Mouse (Mus musculus): Measurements from ENCODE around the gene Zbtb20. TPM values are rescaled to one million over a fixed set of nuclear protein-coding genes. Genes with fewer than 3 reads are reported as not detected.

The Zbtb20 gene
- total RNA-seq, 2 experiments from 2014 or later = 169 to 192 TPM

GRCm38 (mm10) chr16:43566511-43566910, 690.8 kb downstream of the Zbtb20 start:
- no peak for DNase-seq
- intact Hi-C loops (cut with DNase I) = no loop called here

- intact Hi-C loops (cut with DNase I) = loop anchor here (5.0 to 10.0 kb wide), 2 partner anchors 179 to 207 kb away; no protein-coding TSS in a partner anchor
Measured at GRCm38 (mm10) chr16:43571376-43572081, 695.8 kb downstream of the Zbtb20 start.

DNA sequence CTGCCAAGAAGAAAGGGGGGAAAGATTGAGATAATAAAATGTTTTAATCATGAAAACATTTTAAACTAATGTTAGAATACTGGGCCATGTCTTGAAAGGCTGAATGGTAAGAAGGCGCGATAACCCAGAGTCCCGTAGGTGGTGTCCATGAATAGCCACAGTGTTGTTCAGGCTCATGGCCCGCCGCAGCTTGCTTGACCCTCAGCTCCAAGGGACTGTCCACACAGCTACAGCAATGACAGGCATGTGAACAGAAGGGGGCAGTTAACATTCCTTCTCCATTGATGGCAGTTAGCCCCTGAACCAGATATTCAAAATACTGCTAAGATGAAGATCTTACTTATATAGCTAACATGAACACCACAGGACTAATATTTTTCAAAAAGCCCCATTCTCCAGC, 696.5 kb downstream of the Zbtb20 start:
- intact Hi-C loops (cut with DNase I) = loop anchor here (5.0 to 10.0 kb wide), 2 partner anchors 180 to 207 kb away; no protein-coding TSS in a partner anchor
- no peak for DNase-seq

More at GRCm38 (mm10) chr16:43571376-43572081, 695.8 kb downstream of the Zbtb20 start:
- no peak for DNase-seq

- no peak for DNase-seq
- intact Hi-C loops (cut with DNase I) = loop anchor here (5.0 to 10.0 kb wide), 2 partner anchors 180 to 208 kb away; no protein-coding TSS in a partner anchor
Measured at GRCm38 (mm10) chr16:43572766-43573165, 697.1 kb downstream of the Zbtb20 start.

GRCm38 (mm10) chr16:43573181-43573833, 697.6 kb downstream of the Zbtb20 start:
- peak in 1 of 2 experiments; percentile 33 for DNase-seq
- intact Hi-C loops (cut with DNase I) = loop anchor here (5.0 to 10.0 kb wide), 2 partner anchors 181 to 209 kb away; no protein-coding TSS in a partner anchor

- intact Hi-C loops (cut with DNase I) = loop anchor here (2.0 to 10.0 kb wide), 5 partner anchors 35 to 209 kb away; no protein-coding TSS in a partner anchor
- DNase-seq = peak; percentile 93 to 96
Measured at GRCm38 (mm10) chr16:43574006-43574764, 698.5 kb downstream of the Zbtb20 start.

- intact Hi-C loops (cut with DNase I) = loop anchor here (2.0 to 10.0 kb wide), 5 partner anchors 36 to 663 kb away; no protein-coding TSS in a partner anchor
- peak in 1 of 2 experiments; percentile 50 for DNase-seq
Measured at GRCm38 (mm10) chr16:43575066-43575465, 699.4 kb downstream of the Zbtb20 start.

GRCm38 (mm10) chr16:43575507-43575906, 699.8 kb downstream of the Zbtb20 start:
- intact Hi-C loops (cut with DNase I) = loop anchor here (2.0 to 10.0 kb wide), 5 partner anchors 37 to 663 kb away; no protein-coding TSS in a partner anchor
- DNase-seq = no peak

DNA sequence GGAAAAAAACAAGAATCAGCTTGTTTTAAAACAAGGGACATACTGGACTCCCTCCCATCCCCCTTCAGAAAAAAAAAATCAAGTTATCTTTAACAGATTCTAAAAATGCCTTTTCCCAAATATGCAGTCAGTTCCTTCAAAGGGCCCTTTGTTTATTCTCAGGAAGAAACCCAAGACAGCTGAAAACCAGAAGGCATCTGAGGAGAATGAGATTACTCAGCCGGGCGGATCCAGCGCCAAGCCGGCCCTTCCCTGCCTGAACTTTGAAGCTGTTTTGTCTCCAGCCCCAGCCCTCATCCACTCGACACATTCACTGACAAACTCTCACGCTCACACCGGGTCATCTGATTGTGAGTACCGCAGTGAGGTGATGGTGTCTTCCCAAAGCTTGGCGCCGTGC, 701.7 kb downstream of the Zbtb20 start:
- intact Hi-C loops (cut with DNase I) = loop anchor here (5.0 to 10.0 kb wide), 2 partner anchors 213 to 665 kb away; no protein-coding TSS in a partner anchor
- peak; percentile 74 to 77 for DNase-seq

DNA sequence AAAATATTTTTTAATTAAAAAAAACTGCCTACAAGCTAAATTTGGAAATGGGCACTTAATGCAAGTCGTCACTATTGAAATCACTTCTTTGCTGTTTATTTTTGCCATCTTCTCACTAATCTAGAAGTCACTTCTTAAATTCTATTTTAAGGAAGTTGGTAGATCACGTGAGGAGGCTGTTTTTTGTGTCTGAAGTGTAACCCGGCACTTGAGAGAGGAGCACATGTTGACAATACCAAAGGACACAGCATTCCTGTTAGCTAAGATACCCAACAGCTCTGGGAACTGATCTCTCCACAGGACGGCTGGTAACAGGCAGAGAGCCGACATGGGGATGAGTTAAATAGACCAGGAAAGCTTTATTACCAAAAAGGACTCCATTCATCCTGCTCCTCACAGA, 702.7 kb downstream of the Zbtb20 start:
- intact Hi-C loops (cut with DNase I) = loop anchor here (5.0 to 10.0 kb wide), 2 partner anchors 214 to 666 kb away; no protein-coding TSS in a partner anchor
- no peak for DNase-seq

GRCm38 (mm10) chr16:43579111-43579510, 703.4 kb downstream of the Zbtb20 start:
- DNase-seq = peak; percentile 42 to 60
- intact Hi-C loops (cut with DNase I) = loop anchor here (5.0 to 10.0 kb wide), 2 partner anchors 214 to 667 kb away; no protein-coding TSS in a partner anchor

DNA sequence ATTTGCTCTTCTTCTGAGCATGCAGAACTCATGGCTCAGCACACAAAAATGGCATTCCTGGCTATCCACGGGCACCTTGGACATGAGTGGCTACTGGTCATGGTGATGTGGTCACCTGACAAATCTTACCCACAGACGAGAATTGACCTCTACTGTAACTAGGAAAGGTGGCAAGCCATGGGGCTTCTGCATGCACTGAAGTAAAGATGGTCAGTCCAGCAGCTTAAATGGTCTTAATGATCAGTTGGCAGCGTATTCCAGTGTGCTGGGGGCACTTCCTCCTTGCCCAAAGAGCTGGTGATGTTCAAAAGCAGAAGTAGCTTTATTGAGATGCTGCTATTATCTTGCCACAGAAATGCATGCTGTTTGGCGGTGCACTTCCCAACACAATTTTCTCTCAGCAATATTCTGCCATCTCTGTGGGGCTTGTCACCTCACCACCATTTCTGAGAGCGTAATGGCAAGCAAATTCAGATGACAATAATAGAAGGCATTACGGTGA, 704.7 kb downstream of the Zbtb20 start:
- DNase-seq = no peak
- intact Hi-C loops (cut with DNase I) = no loop called here

GRCm38 (mm10) chr16:43581551-43581950, 705.9 kb downstream of the Zbtb20 start:
- DNase-seq = no peak
- intact Hi-C loops (cut with DNase I) = no loop called here

DNA sequence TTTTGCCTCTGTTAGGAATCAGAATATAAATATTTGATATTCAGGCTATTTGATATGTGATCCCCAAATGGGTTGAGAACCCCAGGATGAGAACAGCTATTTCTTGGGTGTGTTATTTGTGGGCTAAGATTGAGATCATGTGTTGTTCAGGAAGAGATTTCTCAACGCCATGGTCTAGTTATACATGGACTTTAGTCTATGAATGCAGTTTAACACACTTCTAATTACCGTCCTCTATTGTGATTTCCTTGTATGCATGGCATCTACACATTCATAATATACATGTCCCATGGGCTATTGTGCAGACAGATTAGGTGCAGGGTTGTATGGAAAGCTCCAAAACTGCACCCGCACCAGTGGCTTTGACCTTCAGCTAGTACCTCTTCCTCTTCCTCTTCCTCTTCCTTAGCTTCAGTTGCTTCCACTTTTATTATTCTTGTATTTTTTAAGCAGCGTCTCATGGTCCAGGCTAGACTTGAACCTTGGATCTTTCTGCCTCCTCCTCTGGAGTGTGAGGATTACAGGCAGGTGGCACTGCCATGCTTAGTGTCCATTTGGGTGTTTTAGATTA, 711.3 kb downstream of the Zbtb20 start:
- intact Hi-C loops (cut with DNase I) = no loop called here
- no peak for DNase-seq

GRCm38 (mm10) chr16:43590704-43591493, 715.2 kb downstream of the Zbtb20 start:
- intact Hi-C loops (cut with DNase I) = loop anchor here (5.0 to 10.0 kb wide), 2 partner anchors 214 to 1314 kb away; no protein-coding TSS in a partner anchor
- DNase-seq = no peak

DNA sequence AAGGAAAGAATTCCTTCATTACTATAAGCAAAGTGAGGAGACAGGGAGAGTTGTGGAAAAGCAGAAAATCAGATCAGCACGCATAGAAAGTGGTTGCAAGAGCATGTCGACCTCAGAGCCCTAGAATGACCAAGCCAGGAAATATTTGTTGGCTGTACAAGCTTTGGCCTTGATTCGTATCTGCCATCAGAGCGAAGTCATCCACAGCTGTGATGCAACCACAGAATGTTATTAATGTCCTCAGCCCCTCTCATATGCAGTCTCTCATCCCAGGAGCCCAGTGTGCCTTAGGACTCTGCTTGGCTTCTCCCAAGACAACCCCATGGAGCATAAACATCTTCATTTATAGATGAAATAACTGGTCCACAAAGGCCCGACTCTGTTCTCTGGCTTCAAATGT, 716.4 kb downstream of the Zbtb20 start:
- peak in 1 of 2 experiments; percentile 23 for DNase-seq
- intact Hi-C loops (cut with DNase I) = loop anchor here (5.0 to 10.0 kb wide), 2 partner anchors 213 to 1315 kb away; no protein-coding TSS in a partner anchor

DNA sequence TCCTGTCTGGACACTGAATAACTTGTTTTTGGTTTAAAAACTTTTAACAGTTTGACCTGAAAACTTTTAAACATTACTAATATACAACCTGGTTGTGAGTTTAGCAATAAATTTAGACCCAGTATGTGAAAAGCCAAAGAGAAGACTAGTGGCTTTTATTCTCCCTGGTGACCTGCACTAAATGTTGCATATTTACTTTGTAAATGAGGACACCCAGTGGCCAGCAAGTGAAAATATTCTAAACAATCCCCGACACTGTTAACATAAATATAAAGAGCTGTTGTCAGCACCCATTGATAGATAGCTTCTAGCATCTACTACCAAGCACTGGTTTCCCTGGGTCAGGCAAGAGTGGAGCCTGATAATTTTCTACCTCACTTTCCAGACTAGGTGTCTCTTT, 717.1 kb downstream of the Zbtb20 start:
- no peak for DNase-seq
- intact Hi-C loops (cut with DNase I) = loop anchor here (5.0 to 10.0 kb wide), 2 partner anchors 212 to 1316 kb away; no protein-coding TSS in a partner anchor

- intact Hi-C loops (cut with DNase I) = loop anchor here (5.0 to 10.0 kb wide), 2 partner anchors 207 to 760 kb away; no protein-coding TSS in a partner anchor
- DNase-seq = no peak
Measured at GRCm38 (mm10) chr16:43597375-43598060, 721.8 kb downstream of the Zbtb20 start.

Measured in heart, postnatal 14 days (tissue).